Mouse (Mus musculus) midbrain, embryonic 14.5 days (tissue): ENCODE results near the gene Ccr10. TPM values are rescaled to one million over a fixed set of nuclear protein-coding genes. Genes with fewer than 3 reads are reported as not detected.
"Not testable (repeated sequence)": the region's sequence is repeated elsewhere in the genome, so short reads cannot be mapped to it uniquely, and the experiment has no call there.

Experiments used
- ATAC-seq: fragments of 200-750 bp; cut with Nextera tagmentation; 2 replicates; pipeline ENCODE4 v1.8.0; 2017; ENCODE audit warnings: moderate number of reproducible peaks, moderate library complexity; ENCODE audit not compliant: low FRiP score, low TSS enrichment
- DNase-seq: peaks from one replicate; pipeline ENCODE4 v3.0.0-alpha.2; 2015
- H3K27ac ChIP-seq: fragments of 300-500 bp; sonication (generic); replicated peaks from 2 replicates; pipeline ENCODE4 v1.5.1; 2014; ENCODE audit warnings: mild to moderate bottlenecking, low read depth, low read length, moderate library complexity
- H3K27me3 ChIP-seq: fragments of 300-500 bp; sonication (generic); 2 replicates; pipeline ENCODE4 v1.6.1; 2014; ENCODE audit warnings: low read length, control low read depth, mixed read lengths; ENCODE audit not compliant: control insufficient read depth, insufficient read depth
- H3K36me3 ChIP-seq: fragments of 300-500 bp; sonication (generic); 2 replicates; pipeline ENCODE4 v1.6.1; 2014; ENCODE audit warnings: low read length, control low read depth; ENCODE audit not compliant: control insufficient read depth, insufficient read depth
- H3K4me1 ChIP-seq: fragments of 300-500 bp; sonication (generic); 2 replicates; pipeline ENCODE4 v1.6.1; 2014; ENCODE audit warnings: mild to moderate bottlenecking, antibody characterized with exemption, low read length, control low read depth; ENCODE audit not compliant: control insufficient read depth, insufficient read depth
- H3K4me2 ChIP-seq: fragments of 300-500 bp; sonication (generic); 2 replicates; pipeline ENCODE4 v1.6.1; 2014; ENCODE audit warnings: mild to moderate bottlenecking, low read length, moderate library complexity
- H3K4me3 ChIP-seq: fragments of 300-500 bp; sonication (generic); replicated peaks from 2 replicates; pipeline ENCODE4 v1.5.1; 2014; ENCODE audit warnings: low read depth, low read length
- H3K9ac ChIP-seq: fragments of 300-500 bp; sonication (generic); replicated peaks from 2 replicates; pipeline ENCODE4 v1.6.1; 2014; ENCODE audit warnings: mild to moderate bottlenecking, low read length, moderate library complexity
- H3K9me3 ChIP-seq: fragments of 300-500 bp; sonication (generic); 2 replicates; pipeline ENCODE4 v1.6.1; 2016; ENCODE audit warnings: low read length, control low read depth, mixed read lengths; ENCODE audit not compliant: control insufficient read depth
- WGBS: fragments of 180-500 bp; shearing (Covaris S2); extraction: QIAGEN DNeasy Blood & Tissue Kit; methylation state at CpG from one replicate; pipeline ENCODE4 v1.1.7; 2014; 5-methylcytosine and 5-hydroxymethylcytosine counted together
- polyA plus RNA-seq: library from polyadenylated mRNA; unstranded; fragments of >200 nt; fragmentation: Nextera tagmentation; extraction: Ambion mirVana; gene quantifications from 2 replicates; pipeline ENCODE4 v1.2.1, GENCODE M21; 2014

Ccr10 gene
- polyA plus RNA-seq, 1 experiment from 2014 or later: not detected

DNA sequence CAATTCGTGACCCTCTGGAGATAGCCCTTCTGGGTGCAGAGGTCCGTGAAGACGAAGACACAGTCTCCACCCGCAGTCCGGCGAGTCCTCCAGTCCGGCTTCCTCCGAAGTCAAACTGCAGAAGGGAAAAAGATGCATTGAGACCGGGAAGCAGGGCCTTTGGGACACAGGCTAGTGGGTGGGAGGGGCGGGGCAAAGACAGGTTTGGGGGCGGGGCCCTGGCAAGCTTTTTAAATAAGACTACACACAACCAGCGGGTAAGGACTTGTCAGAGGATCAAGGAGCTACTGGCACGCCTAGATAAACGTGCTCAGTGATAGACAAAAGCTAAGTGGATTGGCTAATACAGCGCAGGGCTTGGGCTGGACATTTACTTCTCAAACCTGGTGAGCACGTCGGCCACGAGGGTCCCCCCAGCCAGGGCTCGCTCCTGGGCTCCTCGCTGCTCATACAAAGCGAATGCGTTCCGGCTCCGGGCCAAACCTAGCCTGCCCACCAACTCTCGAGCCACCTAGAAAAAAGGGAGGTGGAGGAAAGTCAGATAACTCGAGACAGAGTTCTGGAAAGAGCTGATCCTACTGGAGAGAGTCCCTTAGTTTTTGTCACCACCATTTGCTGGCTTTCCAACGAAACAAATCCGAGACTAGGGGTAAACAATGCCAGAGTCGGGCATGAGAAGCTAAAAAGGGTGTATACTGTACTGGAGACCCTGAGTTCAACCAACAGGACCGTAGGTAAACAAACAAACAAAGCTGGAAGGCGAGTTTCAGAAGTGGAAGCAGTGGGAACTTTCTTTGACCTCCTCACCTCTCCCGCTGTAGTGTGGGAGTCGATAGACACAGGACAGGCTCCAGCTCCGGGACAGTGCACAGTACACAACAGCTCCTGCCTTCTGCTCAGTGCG, 10.3 kb downstream of the Ccr10 start:
- Histone ChIP-seq H3K9ac (no peak overlapping the region), H3K27me3 (peaks cover 75% of the 10 kb centered on the region), H3K36me3 (peaks cover 51% of the 10 kb centered on the region), H3K4me2 (no peak overlapping the region), H3K27ac (no peak overlapping the region), H3K9me3 (no peaks in the 10 kb centered on the region), H3K4me1 (peaks cover 15% of the 10 kb centered on the region), H3K4me3 (no peak overlapping the region)
- ATAC-seq: no peak
- WGBS: 18% methylated on average over 35 of the region's 35 CpGs
- DNase-seq: no peak

DNA sequence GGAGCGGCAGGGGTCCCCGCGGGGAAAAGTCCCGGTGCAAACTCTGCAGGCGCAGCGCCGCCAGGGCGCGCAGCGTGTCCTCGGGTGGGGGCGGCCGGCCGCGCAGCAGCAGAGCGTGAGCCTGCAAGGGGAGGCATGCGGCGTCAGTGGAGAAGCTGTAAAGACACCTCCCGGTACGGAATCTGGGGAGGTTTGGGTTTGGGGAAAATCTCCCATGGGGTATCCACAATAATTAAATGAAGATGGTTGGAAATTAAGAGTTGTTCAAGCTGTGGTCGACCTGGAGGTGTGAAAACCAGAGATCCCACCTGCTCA, 10.9 kb downstream of the Ccr10 start:
- Histone ChIP-seq H3K27me3 (peaks cover 70% of the 10 kb centered on the region), H3K9ac (no peak overlapping the region; the same call in 1 of the 2 replicates), H3K4me3 (peak overlapping the region; percentile 24), H3K9me3 (no peaks in the 10 kb centered on the region), H3K27ac (no peak overlapping the region), H3K36me3 (peaks cover 51% of the 10 kb centered on the region), H3K4me2 (peak overlapping the region; percentile 41), H3K4me1 (peaks cover 9% of the 10 kb centered on the region)
- no peak for ATAC-seq
- WGBS: 4% methylated on average over 21 of the region's 21 CpGs
- no peak for DNase-seq

DNA sequence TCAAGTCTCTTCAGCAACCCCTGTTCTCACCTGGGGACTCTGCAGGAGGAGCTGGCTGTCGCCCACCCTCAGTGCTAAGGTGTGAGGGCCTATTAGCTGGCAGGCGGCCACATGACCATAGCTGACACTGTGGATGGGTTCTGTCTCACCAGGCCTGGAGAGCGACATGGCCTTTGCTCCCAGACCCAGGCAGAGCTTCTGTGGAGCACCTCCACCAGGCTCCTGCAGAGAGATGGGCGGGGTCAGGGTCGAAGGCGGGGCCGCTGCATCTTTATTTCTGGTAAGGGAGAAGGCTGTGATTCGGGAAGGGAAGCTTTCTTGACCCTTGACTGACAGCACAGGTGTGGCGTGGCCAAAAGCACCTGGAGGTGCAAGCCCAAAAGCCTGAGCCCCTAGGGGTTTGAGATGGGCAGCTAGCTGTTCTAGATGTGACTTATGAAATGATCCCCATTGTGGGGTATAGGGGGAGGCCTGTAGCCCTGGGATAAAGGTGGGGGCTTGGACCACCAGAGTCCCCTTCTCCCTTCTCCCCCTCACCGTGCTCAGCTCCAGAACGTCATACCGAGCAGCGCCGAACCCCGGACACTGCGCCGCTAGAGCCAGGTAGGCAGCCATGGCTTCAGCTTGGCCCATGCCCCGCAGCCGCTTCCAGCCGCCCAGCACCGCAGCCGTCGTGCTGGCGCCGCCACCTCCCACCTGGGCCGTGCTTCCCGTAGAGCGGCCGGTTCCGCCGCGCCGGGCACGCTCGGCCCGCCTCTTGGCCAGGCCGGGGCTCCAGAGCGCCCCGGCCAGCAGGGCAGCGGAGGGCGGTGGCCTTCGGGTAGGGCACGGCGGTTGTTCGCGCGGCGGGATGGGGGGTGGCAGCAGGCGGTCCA, 11.5 kb downstream of the Ccr10 start:
- Histone ChIP-seq H3K27me3 (peaks cover 64% of the 10 kb centered on the region), H3K4me3 (peak overlapping the region; percentile 24), H3K9me3 (no peaks in the 10 kb centered on the region), H3K9ac (no peak overlapping the region; the same call in 1 of the 2 replicates), H3K4me1 (peaks cover 6% of the 10 kb centered on the region; the same call in 1 of the 2 replicates), H3K27ac (no peak overlapping the region), H3K36me3 (peaks cover 51% of the 10 kb centered on the region), H3K4me2 (peak overlapping the region; percentile 41)
- no peak for DNase-seq
- 8% methylated on average over 49 of the region's 49 CpGs for WGBS
- no peak for ATAC-seq

DNA sequence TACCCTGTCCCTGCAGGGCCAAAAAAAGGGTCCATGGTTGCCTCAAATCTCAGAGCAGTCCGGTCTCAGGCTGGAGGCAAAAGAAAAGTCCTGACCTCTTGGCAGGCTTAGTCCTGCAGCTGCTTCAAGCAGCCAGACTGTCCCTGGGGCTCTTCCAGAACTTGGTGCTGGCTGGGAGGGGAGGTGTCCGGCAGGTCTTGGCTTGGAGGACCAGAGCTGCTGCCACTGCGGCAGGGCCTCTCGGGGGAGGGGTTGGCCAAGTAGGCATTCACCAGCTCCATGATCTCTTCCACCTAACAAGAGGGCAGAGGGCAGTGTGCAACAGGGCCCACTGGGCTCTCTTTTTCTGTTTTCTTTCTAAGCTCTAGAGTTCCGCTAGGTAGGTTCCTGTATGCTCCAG, 12.5 kb downstream of the Ccr10 start:
- H3K27me3 ChIP-seq: peaks cover 55% of the 10 kb centered on the region
- no peak overlapping the region for H3K4me3 ChIP-seq
- ATAC-seq: no peak
- DNase-seq: no peak
- peaks cover 49% of the 10 kb centered on the region for H3K36me3 ChIP-seq
- no peak overlapping the region for H3K4me2 ChIP-seq
- H3K4me1 ChIP-seq: peaks cover 6% of the 10 kb centered on the region; the same call in 1 of the 2 replicates
- WGBS: 48% methylated on average over 5 of the region's 5 CpGs
- no peak overlapping the region for H3K9ac ChIP-seq
- no peaks in the 10 kb centered on the region for H3K9me3 ChIP-seq
- no peak overlapping the region for H3K27ac ChIP-seq

DNA sequence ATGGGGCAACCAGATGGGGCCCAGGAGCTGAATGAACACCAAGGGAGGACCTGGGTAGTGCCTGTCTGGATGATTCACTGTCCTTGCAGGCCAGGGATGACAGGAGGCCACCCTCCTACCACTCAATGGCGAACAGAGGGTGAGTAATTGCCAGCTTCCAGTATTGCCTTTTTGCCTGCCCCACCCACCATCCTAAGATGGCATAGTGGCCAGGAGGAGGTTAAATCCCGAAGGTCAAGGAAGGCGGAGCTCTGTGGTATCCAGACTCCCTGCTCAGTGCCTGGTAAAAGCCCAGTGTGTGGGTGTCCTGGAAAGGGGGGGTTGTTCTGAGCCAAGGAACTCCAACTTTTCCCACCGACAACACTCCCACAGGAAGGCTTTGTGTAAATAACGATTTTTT, 12.9 kb downstream of the Ccr10 start:
- Histone ChIP-seq H3K9ac (no peak overlapping the region), H3K4me2 (no peak overlapping the region), H3K27me3 (peaks cover 50% of the 10 kb centered on the region), H3K27ac (no peak overlapping the region), H3K4me3 (no peak overlapping the region), H3K36me3 (peaks cover 45% of the 10 kb centered on the region), H3K4me1 (peaks cover 6% of the 10 kb centered on the region; the same call in 1 of the 2 replicates), H3K9me3 (no peaks in the 10 kb centered on the region)
- no peak for ATAC-seq
- no peak for DNase-seq
- 57% methylated on average over 5 of the region's 5 CpGs for WGBS

DNA sequence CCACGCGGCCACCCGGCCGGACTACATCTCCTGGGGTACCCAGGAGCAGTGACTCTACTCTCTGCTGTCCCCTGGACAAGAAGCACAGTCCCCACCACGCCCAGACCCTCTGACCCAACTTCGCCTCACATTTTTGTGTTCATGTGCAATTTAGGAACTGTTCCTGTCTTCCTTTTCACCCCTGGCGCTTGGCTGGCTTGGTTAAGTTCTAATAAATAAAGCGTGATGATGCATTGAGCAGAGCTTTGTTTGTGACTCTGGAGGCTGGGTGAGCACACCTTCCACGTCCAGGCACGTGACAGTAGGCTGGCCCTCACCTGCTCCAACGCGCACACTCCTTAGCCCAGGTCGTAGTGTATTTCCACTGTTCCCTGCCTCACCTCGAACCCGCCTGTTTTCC, 13.7 kb downstream of the Ccr10 start:
- WGBS: 89% methylated on average over 15 of the region's 15 CpGs
- peaks cover 41% of the 10 kb centered on the region for H3K36me3 ChIP-seq
- peaks cover 8% of the 10 kb centered on the region; the same call in 1 of the 2 replicates for H3K4me1 ChIP-seq
- H3K27ac ChIP-seq: no peak overlapping the region
- H3K4me3 ChIP-seq: no peak overlapping the region
- no peak for ATAC-seq
- no peak overlapping the region for H3K4me2 ChIP-seq
- H3K9me3 ChIP-seq: no peaks in the 10 kb centered on the region
- H3K9ac ChIP-seq: no peak overlapping the region
- no peak for DNase-seq
- peaks cover 42% of the 10 kb centered on the region for H3K27me3 ChIP-seq

DNA sequence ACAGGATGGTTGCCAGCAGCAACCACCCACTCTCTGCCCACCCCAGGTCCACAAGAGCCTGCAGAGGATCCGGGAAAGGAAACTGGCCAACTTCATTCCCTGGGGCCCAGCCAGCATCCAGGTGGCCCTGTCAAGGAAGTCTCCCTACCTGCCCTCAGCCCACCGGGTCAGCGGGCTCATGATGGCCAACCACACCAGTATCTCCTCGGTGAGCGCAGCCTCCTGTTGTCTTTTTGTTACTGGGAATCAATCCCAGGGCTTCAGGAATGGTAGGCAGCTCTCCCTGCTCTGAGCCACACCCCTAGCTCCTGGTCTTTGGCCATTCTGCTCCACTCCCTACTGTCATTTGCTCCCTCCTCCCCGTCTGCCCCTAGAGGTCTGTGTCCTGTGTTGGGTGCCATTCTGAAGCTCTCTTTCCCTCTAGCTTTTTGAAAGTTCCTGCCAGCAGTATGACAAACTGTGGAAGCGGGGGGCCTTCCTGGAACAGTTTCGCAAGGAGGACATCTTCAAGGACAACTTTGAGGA, 14.2 kb downstream of the Ccr10 start:
- H3K4me2 ChIP-seq, H3K9ac ChIP-seq, H3K27ac ChIP-seq, ATAC-seq, H3K4me3 ChIP-seq, DNase-seq, H3K9me3 ChIP-seq: not testable (repeated sequence)
- H3K36me3 ChIP-seq: peaks cover 36% of the 10 kb centered on the region
- H3K27me3 ChIP-seq: peaks cover 37% of the 10 kb centered on the region
- 85% methylated on average over 6 of the region's 8 CpGs for WGBS
- H3K4me1 ChIP-seq: peaks cover 13% of the 10 kb centered on the region

DNA sequence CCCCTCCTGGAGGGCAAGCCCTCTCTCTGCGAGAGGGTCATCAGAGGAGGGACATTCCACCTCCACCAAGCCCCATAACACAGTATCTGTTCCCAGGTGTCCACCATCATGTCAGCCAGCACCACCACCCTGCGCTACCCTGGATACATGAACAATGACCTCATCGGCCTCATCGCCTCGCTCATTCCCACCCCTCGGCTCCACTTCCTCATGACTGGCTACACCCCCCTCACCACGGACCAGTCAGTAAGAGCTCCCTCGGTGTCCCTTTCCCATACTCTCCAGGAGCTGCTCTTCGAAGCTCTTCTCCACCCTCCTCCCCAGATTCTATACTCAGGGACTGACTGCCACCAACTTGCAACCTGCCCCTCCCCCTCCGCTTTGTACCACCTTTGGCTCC, 15.1 kb downstream of the Ccr10 start:
- not testable (repeated sequence) for H3K9me3 ChIP-seq, H3K4me2 ChIP-seq, H3K4me3 ChIP-seq, DNase-seq, ATAC-seq, H3K27ac ChIP-seq, H3K9ac ChIP-seq
- WGBS: 89% methylated on average over 8 of the region's 10 CpGs
- H3K36me3 ChIP-seq: peaks cover 29% of the 10 kb centered on the region
- peaks cover 28% of the 10 kb centered on the region for H3K27me3 ChIP-seq
- H3K4me1 ChIP-seq: peaks cover 21% of the 10 kb centered on the region
